Mouse (Mus musculus) neural tube, embryonic 12.5 days (tissue): ENCODE measurements at regions not wholly inside any gene's neighbourhood (a gene's known extent, or its start where the extent isn't known, plus 50 kb on each side); places are given as distances from the start of the nearest gene placed in this dataset.

Experiments used
- ATAC-seq: fragments of 200-750 bp; cut with Nextera tagmentation; 2 replicates; pipeline ENCODE4 v1.8.0; 2017; ENCODE audit warnings: low read depth, mild to moderate bottlenecking, moderate TSS enrichment, moderate library complexity; ENCODE audit not compliant: low FRiP score
- H3K27ac ChIP-seq: fragments of 300-500 bp; sonication (generic); 2 replicates; pipeline ENCODE4 v1.5.1; 2016
- H3K27me3 ChIP-seq: fragments of 300-500 bp; sonication (generic); replicated peaks from 2 replicates; pipeline ENCODE4 v1.6.1; 2016; ENCODE audit warnings: mild to moderate bottlenecking
- H3K36me3 ChIP-seq: fragments of 300-500 bp; sonication (generic); 2 replicates; pipeline ENCODE4 v1.6.1; 2016; ENCODE audit warnings: mild to moderate bottlenecking
- H3K4me1 ChIP-seq: fragments of 300-500 bp; sonication (generic); 2 replicates; pipeline ENCODE4 v1.6.1; 2016
- H3K4me2 ChIP-seq: fragments of 300-500 bp; sonication (generic); replicated peaks from 2 replicates; pipeline ENCODE4 v1.6.1; 2016; ENCODE audit warnings: mild to moderate bottlenecking
- H3K4me3 ChIP-seq: fragments of 300-500 bp; sonication (generic); 2 replicates; pipeline ENCODE4 v1.5.1; 2016
- H3K9ac ChIP-seq: fragments of 300-500 bp; sonication (generic); 2 replicates; pipeline ENCODE4 v1.6.1; 2016; ENCODE audit warnings: mild to moderate bottlenecking
- H3K9me3 ChIP-seq: fragments of 300-500 bp; sonication (generic); 2 replicates; pipeline ENCODE4 v1.6.1; 2016; ENCODE audit warnings: mild to moderate bottlenecking
- WGBS: fragments of 180-500 bp; shearing (Covaris S2); methylation state at CpG from one replicate; pipeline ENCODE4 v1.1.7; 2016; 5-methylcytosine and 5-hydroxymethylcytosine counted together

- Histone ChIP-seq H3K4me2 (no peak overlapping the region), H3K9ac (no peak overlapping the region), H3K27me3 (no peaks in the 10 kb centered on the region), H3K27ac (no peak overlapping the region), H3K4me1 (no peaks in the 10 kb centered on the region), H3K9me3 (no peaks in the 10 kb centered on the region), H3K36me3 (no peaks in the 10 kb centered on the region), H3K4me3 (no peak overlapping the region)
- WGBS: 98% methylated on average over 3 of the region's 3 CpGs
- no peak for ATAC-seq
These were observed 95.5 kb downstream of the Psat1 start for GRCm38 (mm10) chr19:15851622-15852021.

- Histone ChIP-seq H3K36me3 (no peaks in the 10 kb centered on the region), H3K4me2 (no peak overlapping the region), H3K4me3 (no peak overlapping the region), H3K4me1 (no peaks in the 10 kb centered on the region), H3K27me3 (no peaks in the 10 kb centered on the region), H3K27ac (no peak overlapping the region), H3K9ac (no peak overlapping the region), H3K9me3 (no peaks in the 10 kb centered on the region)
- ATAC-seq: no peak
- WGBS: 72% methylated on average over 2 of the region's 2 CpGs
These were observed 96.4 kb downstream of the Psat1 start for GRCm38 (mm10) chr19:15850722-15851121.

- WGBS: 89% methylated on average over 4 of the region's 4 CpGs
- H3K27me3 ChIP-seq: no peaks in the 10 kb centered on the region
- H3K4me2 ChIP-seq: no peak overlapping the region
- no peak overlapping the region for H3K9ac ChIP-seq
- H3K9me3 ChIP-seq: no peaks in the 10 kb centered on the region
- no peak for ATAC-seq
- H3K4me1 ChIP-seq: no peaks in the 10 kb centered on the region
- H3K4me3 ChIP-seq: no peak overlapping the region
- H3K36me3 ChIP-seq: no peaks in the 10 kb centered on the region
- H3K27ac ChIP-seq: no peak overlapping the region
These were observed 97.9 kb downstream of the Psat1 start for GRCm38 (mm10) chr19:15849235-15849634.

GRCm38 (mm10) chr19:15838327-15838726 lies 108.8 kb downstream of the Psat1 start:
- Histone ChIP-seq H3K9me3 (no peaks in the 10 kb centered on the region), H3K36me3 (no peaks in the 10 kb centered on the region), H3K4me2 (no peak overlapping the region; the same call in 1 of the 2 replicates), H3K4me3 (no peak overlapping the region), H3K4me1 (peaks cover 24% of the 10 kb centered on the region; the same call in 1 of the 2 replicates), H3K27ac (no peak overlapping the region), H3K9ac (no peak overlapping the region), H3K27me3 (no peaks in the 10 kb centered on the region)
- 8% methylated on average over 5 of the region's 5 CpGs for WGBS
- no peak for ATAC-seq

GRCm38 (mm10) chr19:15837715-15838175 lies 109.4 kb downstream of the Psat1 start:
- H3K27ac ChIP-seq: no peak overlapping the region
- H3K4me2 ChIP-seq: no peak overlapping the region; the same call in 1 of the 2 replicates
- ATAC-seq: peak; percentile 64
- no peak overlapping the region for H3K4me3 ChIP-seq
- no peak overlapping the region for H3K9ac ChIP-seq
- 8% methylated on average over 1 of the region's 1 CpGs for WGBS
- H3K27me3 ChIP-seq: no peaks in the 10 kb centered on the region
- peaks cover 24% of the 10 kb centered on the region; the same call in 1 of the 2 replicates for H3K4me1 ChIP-seq
- no peaks in the 10 kb centered on the region for H3K36me3 ChIP-seq
- no peaks in the 10 kb centered on the region for H3K9me3 ChIP-seq

- Histone ChIP-seq H3K27me3 (no peaks in the 10 kb centered on the region), H3K9me3 (no peaks in the 10 kb centered on the region), H3K9ac (no peak overlapping the region), H3K4me2 (peak overlapping the region; percentile 38), H3K4me3 (no peak overlapping the region), H3K4me1 (peaks cover 24% of the 10 kb centered on the region; the same call in 1 of the 2 replicates), H3K36me3 (no peaks in the 10 kb centered on the region), H3K27ac (no peak overlapping the region)
- 1% methylated on average over 7 of the region's 7 CpGs for WGBS
- ATAC-seq: peak; percentile 88
These were observed 110.0 kb downstream of the Psat1 start for GRCm38 (mm10) chr19:15836956-15837714.

GRCm38 (mm10) chr19:15836201-15836955 lies 110.8 kb downstream of the Psat1 start:
- 9% methylated on average over 7 of the region's 7 CpGs for WGBS
- H3K9ac ChIP-seq: no peak overlapping the region
- H3K4me2 ChIP-seq: peak overlapping the region; percentile 38; the same call in 1 of the 2 replicates
- peak; percentile 79 for ATAC-seq
- H3K4me1 ChIP-seq: peaks cover 24% of the 10 kb centered on the region; the same call in 1 of the 2 replicates
- H3K27ac ChIP-seq: 0 out of 2 replicates have a peak overlapping the region, but pooled peaks have one; percentile 20
- H3K36me3 ChIP-seq: no peaks in the 10 kb centered on the region
- no peaks in the 10 kb centered on the region for H3K9me3 ChIP-seq
- no peak overlapping the region for H3K4me3 ChIP-seq
- no peaks in the 10 kb centered on the region for H3K27me3 ChIP-seq

- H3K36me3 ChIP-seq: no peaks in the 10 kb centered on the region
- no peak overlapping the region for H3K27ac ChIP-seq
- H3K9me3 ChIP-seq: no peaks in the 10 kb centered on the region
- no peak overlapping the region for H3K4me2 ChIP-seq
- H3K27me3 ChIP-seq: no peaks in the 10 kb centered on the region
- no peak overlapping the region for H3K9ac ChIP-seq
- no peak overlapping the region for H3K4me3 ChIP-seq
- ATAC-seq: no peak
- H3K4me1 ChIP-seq: peaks cover 7% of the 10 kb centered on the region; the same call in 1 of the 2 replicates
These were observed 116.8 kb downstream of the Psat1 start for GRCm38 (mm10) chr19:15830385-15830784.

GRCm38 (mm10) chr19:15829158-15829557 lies 118.0 kb downstream of the Psat1 start:
- no peak for ATAC-seq
- H3K4me2 ChIP-seq: no peak overlapping the region
- H3K4me3 ChIP-seq: no peak overlapping the region
- H3K9ac ChIP-seq: no peak overlapping the region
- no peaks in the 10 kb centered on the region for H3K36me3 ChIP-seq
- peaks cover 7% of the 10 kb centered on the region; the same call in 1 of the 2 replicates for H3K4me1 ChIP-seq
- no peaks in the 10 kb centered on the region for H3K9me3 ChIP-seq
- 72% methylated on average over 5 of the region's 5 CpGs for WGBS
- H3K27ac ChIP-seq: no peak overlapping the region
- H3K27me3 ChIP-seq: no peaks in the 10 kb centered on the region

GRCm38 (mm10) chr19:15827990-15828705 lies 119.0 kb downstream of the Psat1 start:
- WGBS: 49% methylated on average over 10 of the region's 10 CpGs
- Histone ChIP-seq H3K27ac (no peak overlapping the region), H3K9me3 (no peaks in the 10 kb centered on the region), H3K4me1 (peaks cover 7% of the 10 kb centered on the region; the same call in 1 of the 2 replicates), H3K4me2 (no peak overlapping the region), H3K4me3 (no peak overlapping the region), H3K36me3 (no peaks in the 10 kb centered on the region), H3K27me3 (no peaks in the 10 kb centered on the region), H3K9ac (no peak overlapping the region)
- ATAC-seq: no peak; the same call in 1 of the 2 replicates

GRCm38 (mm10) chr19:15827120-15827989 lies 119.8 kb downstream of the Psat1 start:
- no peak overlapping the region for H3K9ac ChIP-seq
- H3K27me3 ChIP-seq: no peaks in the 10 kb centered on the region
- no peak overlapping the region for H3K27ac ChIP-seq
- ATAC-seq: peak; percentile 65; the same call in 1 of the 2 replicates
- no peaks in the 10 kb centered on the region for H3K9me3 ChIP-seq
- H3K4me1 ChIP-seq: peaks cover 7% of the 10 kb centered on the region; the same call in 1 of the 2 replicates
- no peak overlapping the region for H3K4me3 ChIP-seq
- WGBS: 38% methylated on average over 9 of the region's 9 CpGs
- no peak overlapping the region for H3K4me2 ChIP-seq
- no peaks in the 10 kb centered on the region for H3K36me3 ChIP-seq
